Mouse (Mus musculus) megakaryocyte progenitor cell, adult 5-6 weeks (primary cell): Measurements from ENCODE around the gene Zfp574. TPM values are rescaled to one million over a fixed set of nuclear protein-coding genes. Genes with fewer than 3 reads are reported as not detected.

Experiments
- ATAC-seq: replicated peaks from 2 replicates; pipeline ENCODE4 v1.8.0; 2016; ENCODE audit warnings: mild to moderate bottlenecking, moderate TSS enrichment, inconsistent platforms; ENCODE audit not compliant: poor library complexity
- total RNA-seq, 2 experiments: library from RNA; stranded (forward) in 1 of 2; stranded (reverse) in 1 of 2; fragments of 157-497, 149-512 nt in 1 of 2; fragments of 200-1000 nt in 1 of 2; gene quantifications; 2 replicates each; pipeline versions ENCODE4 v1.2.3 to v1.2.4; 2015 to 2017

Zfp574 gene
- total RNA-seq, 2 experiments from 2014 or later, result 4.5 to 7.6 TPM

- no peak for ATAC-seq
Observed at GRCm38 (mm10) chr7:25072716-25073390, 486 bp downstream of the Zfp574 start.

DNA sequence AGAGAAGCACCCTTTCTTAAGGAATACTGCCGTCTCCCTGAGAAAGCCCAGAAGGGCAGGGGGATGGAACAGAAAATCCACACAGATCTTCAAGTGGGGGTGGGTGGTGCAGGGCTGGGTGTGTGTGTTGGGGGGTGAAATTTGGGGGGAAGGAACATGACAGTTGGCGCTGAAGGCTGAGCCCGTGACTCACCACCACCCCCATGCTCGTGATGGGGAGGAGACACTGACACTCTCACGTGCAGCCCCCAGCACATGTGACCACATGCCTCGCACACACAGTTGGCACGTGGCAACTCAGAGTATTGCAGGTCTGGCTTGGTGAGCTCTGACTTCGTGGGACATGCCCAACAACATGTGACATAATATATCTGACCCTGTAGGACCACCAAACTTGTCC, 1.6 kb downstream of the Zfp574 start:
- ATAC-seq, result no peak

GRCm38 (mm10) chr7:25076296-25076662, 3.9 kb downstream of the Zfp574 start:
- no peak for ATAC-seq

GRCm38 (mm10) chr7:25076663-25077413, 4.5 kb downstream of the Zfp574 start:
- ATAC-seq, result peak; percentile 90

GRCm38 (mm10) chr7:25077414-25077755, 5.0 kb downstream of the Zfp574 start:
- no peak for ATAC-seq

DNA sequence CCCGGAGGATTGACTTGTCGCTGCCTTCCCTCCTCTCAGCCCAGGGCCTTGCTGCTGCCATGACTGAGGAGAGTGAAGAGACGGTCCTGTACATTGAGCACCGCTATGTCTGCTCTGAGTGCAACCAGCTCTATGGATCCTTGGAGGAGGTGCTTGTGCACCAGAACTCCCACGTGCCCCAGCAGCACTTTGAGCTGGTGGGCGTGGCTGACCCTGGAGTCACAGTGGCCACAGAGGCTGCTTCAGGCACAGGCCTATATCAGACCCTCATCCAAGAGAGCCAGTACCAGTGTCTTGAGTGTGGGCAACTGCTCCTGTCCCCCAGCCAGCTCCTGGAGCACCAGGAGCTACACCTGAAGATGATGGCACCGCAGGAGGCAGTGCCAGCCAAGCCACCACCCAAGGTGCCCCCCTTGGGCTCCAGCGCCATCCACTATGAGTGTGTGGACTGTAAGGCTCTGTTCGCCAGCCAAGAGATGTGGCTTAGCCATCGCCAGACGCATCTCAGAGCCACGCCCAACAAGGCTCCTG, 7.2 kb downstream of the Zfp574 start:
- ATAC-seq, result no peak

DNA sequence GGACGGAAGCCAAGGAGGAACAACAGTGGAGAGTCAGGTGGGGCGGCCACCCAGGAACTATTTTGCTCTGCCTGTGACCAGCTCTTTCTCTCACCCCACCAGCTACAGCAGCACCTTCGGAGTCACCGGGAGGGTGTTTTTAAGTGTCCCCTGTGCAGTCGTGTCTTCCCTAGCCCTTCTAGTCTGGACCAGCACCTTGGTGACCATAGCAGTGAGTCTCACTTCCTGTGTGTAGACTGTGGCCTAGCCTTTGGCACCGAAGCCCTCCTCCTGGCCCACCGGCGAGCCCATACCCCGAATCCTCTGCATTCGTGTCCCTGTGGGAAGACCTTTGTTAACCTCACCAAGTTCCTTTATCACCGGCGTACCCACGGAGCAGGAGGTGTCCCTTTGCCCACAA, 8.1 kb downstream of the Zfp574 start:
- ATAC-seq, result no peak

- ATAC-seq, result peak; percentile 79
Observed at GRCm38 (mm10) chr7:25082510-25082909, 10.1 kb downstream of the Zfp574 start.

DNA sequence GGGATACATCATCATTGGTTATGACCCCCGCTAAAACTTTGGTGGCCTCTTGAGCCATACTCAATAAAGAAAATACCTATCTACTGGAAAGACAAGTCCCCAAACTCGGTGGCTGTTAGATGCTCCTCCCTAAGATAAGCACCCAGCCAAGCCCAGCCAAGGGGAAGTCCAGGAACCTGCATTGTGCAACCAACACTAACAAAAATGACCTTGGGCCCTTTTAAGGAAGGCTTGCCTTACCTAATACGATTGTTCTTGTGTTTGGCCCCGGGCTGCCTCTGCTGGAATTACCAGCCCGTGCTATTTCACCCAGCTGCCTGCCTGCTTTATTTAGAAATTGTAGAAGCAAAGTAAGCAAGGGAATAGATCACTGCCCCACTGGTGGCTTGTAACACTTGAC, 12.3 kb downstream of the Zfp574 start:
- peak; percentile 53 for ATAC-seq

- ATAC-seq, result no peak
Observed at GRCm38 (mm10) chr7:25086656-25087055, 14.3 kb downstream of the Zfp574 start.

DNA sequence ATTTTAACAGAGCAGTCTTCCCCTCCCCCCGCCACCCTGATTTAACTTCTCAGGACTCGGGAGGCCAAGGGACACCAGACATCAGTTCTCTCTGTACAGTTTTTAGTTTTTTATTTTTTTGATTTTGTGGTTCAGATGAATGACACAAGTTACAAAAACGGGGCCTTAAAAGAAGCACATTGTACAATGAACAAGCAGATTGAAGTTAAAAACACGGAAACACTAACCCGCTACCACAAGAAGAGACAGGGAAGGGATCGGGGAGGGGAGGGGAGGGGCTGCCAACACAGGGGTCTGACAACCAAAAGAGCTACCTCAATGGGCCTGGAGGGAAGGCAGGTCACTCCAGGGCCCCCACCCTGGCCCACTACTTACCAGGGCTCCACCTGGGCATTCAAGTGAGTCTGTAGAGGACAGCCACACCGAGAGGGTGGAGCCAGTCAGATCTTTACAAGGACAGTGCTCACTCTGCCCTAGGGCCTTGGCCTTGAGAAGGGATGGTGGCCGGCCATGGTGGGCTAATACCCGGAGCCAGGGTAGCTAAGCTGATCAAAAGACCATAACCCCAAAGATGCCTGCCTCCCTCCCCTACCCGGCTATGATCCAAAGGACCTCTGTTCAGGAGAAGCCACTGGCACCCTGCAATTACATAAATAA, 15.0 kb downstream of the Zfp574 start:
- no peak for ATAC-seq

DNA sequence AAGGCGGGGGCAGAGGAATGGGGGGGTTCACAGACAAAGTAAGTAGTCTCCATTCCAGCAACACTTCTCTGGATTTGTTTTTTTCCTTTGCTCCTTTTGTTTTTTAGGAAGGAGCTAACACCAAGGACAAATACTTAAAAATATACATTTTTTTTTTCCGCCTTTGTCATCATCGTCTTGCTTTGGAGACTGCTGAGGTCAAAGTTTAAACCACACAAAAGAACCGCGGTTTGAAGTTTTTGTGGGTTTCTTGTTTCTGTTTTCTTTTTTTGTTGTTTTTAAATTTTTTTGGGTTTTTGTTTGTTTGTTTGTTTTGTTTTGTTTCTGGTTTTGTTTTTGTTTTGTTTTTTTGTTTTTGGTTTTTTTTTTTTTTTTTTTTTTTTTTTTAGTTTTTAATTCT, 15.6 kb downstream of the Zfp574 start:
- no peak for ATAC-seq

- 0 out of 2 replicates have a peak, but pooled peaks have one; percentile 1 for ATAC-seq
Observed at GRCm38 (mm10) chr7:25088531-25088930, 16.2 kb downstream of the Zfp574 start.

- peak; percentile 45 for ATAC-seq
Observed at GRCm38 (mm10) chr7:25088968-25089367, 16.6 kb downstream of the Zfp574 start.

DNA sequence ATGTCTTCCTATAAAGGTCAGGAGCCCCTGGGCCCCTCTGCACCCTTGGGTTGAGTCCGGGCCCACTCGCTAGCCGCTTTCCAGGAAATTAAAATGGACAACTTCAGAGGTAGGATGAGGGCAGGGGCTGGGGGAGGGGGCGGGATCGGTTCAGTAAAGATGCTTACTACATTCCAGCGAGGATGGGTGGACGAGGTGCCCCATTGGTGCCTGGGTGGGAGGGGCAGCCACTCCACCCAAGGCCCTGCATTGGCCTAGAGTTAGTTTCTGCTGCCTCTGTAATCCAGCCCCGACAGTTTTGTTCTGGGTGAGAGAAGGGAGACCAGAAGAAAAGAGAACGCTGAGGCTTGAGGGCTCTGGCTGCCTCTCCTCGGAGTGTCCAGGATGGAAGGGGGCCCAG, 17.5 kb downstream of the Zfp574 start:
- ATAC-seq, result no peak

GRCm38 (mm10) chr7:25098169-25098568, 25.8 kb downstream of the Zfp574 start:
- no peak for ATAC-seq

GRCm38 (mm10) chr7:25099581-25099980, 27.2 kb downstream of the Zfp574 start:
- ATAC-seq, result peak; percentile 55

- peak; percentile 90 for ATAC-seq
Observed at GRCm38 (mm10) chr7:25105411-25106160, 33.2 kb downstream of the Zfp574 start.

DNA sequence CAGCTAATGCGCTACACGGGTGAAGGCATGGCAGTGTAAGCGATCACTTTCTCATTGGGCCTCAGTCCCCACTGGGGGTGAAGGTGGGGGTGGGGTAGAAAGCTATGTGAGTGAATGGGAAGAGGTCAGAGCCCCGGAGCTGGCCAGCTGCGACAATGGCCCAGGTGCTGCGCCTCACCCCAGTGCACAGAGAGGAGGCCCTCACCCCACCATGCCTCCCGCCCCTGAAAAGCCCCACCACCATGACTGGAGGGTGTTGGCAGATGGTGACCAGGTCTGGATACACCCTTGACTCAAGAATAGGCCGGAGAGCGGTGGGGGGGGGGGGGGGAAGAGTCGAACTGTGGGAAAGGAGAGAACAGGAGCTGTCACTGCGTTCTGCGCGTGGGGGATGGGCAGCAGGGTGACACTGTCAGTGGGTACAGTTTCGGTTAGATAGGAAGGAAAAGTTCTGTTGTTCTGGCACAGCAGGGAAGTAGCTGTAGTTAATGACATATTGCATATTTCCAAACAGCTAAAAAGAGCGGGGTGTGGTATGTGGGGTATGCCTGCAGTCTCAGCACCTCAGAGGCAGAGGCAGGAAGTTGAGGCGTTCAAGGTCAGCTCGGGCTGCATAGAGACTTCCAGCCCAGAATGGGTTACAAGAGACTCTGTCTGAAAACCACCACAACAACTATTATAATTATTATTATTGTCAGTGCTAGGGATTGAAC, 34.6 kb downstream of the Zfp574 start:
- peak; percentile 76 for ATAC-seq

DNA sequence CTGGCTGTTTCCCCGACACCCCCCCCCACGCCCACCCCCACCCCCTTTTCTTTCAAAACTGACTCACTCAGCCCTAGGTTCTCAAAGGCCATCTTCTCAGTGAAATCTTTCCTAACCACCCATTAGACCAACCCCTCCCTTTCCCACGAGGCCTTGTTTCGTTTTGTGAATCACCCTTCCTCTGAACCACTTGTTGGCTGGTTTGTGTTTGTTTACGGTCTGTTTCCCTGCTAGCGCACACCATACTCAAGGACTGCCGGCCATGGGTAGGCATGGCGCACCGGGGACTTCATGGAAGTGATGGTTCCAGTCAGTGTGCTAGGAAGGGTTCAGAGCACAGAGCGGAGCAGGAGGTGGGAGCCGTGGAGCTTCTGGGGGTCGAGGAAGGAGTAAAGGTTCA, 37.0 kb downstream of the Zfp574 start:
- no peak for ATAC-seq
